Mouse (Mus musculus) intestine, postnatal 0 days (tissue): ENCODE data around the gene Antxr1. TPM values are rescaled to one million over a fixed set of nuclear protein-coding genes. Genes with fewer than 3 reads are reported as not detected.

Experiments
- ATAC-seq: fragments of 200-750 bp; cut with Nextera tagmentation; 2 replicates; pipeline ENCODE4 v1.8.0; 2017; ENCODE audit warnings: mild to moderate bottlenecking, moderate TSS enrichment, moderate library complexity
- H3K27ac ChIP-seq: fragments of 300-500 bp; sonication (generic); 2 replicates; pipeline ENCODE4 v1.5.1; 2014; ENCODE audit warnings: mild to moderate bottlenecking, low read depth, low read length, moderate library complexity
- H3K27me3 ChIP-seq: fragments of 300-500 bp; sonication (generic); replicated peaks from 2 replicates; pipeline ENCODE4 v1.6.1; 2014; ENCODE audit warnings: low read length, mixed read lengths; ENCODE audit not compliant: control insufficient read depth, insufficient read depth
- H3K36me3 ChIP-seq: fragments of 300-500 bp; sonication (generic); 2 replicates; pipeline ENCODE4 v1.6.1; 2014; ENCODE audit warnings: mild to moderate bottlenecking, moderate library complexity; ENCODE audit not compliant: control insufficient read depth, insufficient read depth
- H3K4me1 ChIP-seq: fragments of 300-500 bp; sonication (generic); replicated peaks from 2 replicates; pipeline ENCODE4 v1.6.1; 2014; ENCODE audit warnings: antibody characterized with exemption, low read length, mixed read lengths; ENCODE audit not compliant: control insufficient read depth, insufficient read depth
- H3K4me2 ChIP-seq: fragments of 300-500 bp; sonication (generic); replicated peaks from 2 replicates; pipeline ENCODE4 v1.6.1; 2014; ENCODE audit warnings: low read depth, mild to moderate bottlenecking, moderate library complexity
- H3K4me3 ChIP-seq: fragments of 300-500 bp; sonication (generic); 2 replicates; pipeline ENCODE4 v1.5.1; 2014; ENCODE audit warnings: low read depth, low read length
- H3K9ac ChIP-seq: fragments of 300-500 bp; sonication (generic); 2 replicates; pipeline ENCODE4 v1.6.1; 2014; ENCODE audit warnings: mild to moderate bottlenecking, low read depth, low read length
- H3K9me3 ChIP-seq: fragments of 300-500 bp; sonication (generic); 2 replicates; pipeline ENCODE4 v1.6.1; 2016; ENCODE audit warnings: mixed run types; ENCODE audit not compliant: control insufficient read depth
- CTCF ChIP-seq: sonication (generic); IDR thresholded peaks from 2 replicates; pipeline ENCODE4 v1.5.1; 2016; ENCODE audit warnings: low read depth, mild to moderate bottlenecking, control low read depth, antibody characterized with exemption, moderate library complexity
- WGBS: fragments of 180-500 bp; shearing (Covaris S2); extraction: QIAGEN DNeasy Blood & Tissue Kit; methylation state at CpG from one replicate; pipeline ENCODE4 v1.1.7; 2014; 5-methylcytosine and 5-hydroxymethylcytosine counted together
- polyA plus RNA-seq: library from polyadenylated mRNA; unstranded; fragments of >200 nt; fragmentation: Nextera tagmentation; extraction: Ambion mirVana; gene quantifications from 2 replicates; pipeline ENCODE4 v1.2.1, GENCODE M21; 2015

The Antxr1 gene
- polyA plus RNA-seq, 1 experiment from 2014 or later, result 4.9 TPM

DNA sequence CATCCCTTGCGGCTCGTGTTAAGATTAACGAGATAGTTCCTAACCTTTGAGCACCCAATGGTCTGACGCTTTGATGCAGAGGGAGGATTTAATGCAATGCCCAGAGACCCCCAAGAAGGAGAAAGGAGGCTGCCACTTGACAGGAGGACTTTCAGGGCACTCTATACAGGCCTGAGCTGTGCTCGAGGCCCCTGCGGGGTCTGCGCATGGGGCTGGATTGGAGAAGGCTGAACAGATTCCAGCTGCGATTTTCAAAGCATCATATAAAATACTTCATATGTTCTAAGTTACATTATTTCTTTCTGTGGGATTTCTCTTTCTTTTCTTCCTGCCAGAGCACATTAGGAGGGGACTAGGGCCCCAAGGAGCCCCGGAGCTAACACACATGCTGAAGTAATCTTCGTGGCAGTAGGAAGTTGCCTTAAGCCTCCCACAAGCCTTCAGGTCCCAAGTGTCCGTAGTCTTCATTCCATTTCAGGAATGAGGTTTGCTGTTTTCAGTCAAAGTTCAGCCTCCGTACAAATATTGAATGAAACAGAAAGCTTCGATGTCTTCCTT, 133.5 kb downstream of the Antxr1 start:
- 0 out of 2 replicates have a peak, but pooled peaks cover 5% of the 10 kb centered on the region for H3K36me3 ChIP-seq
- no peak overlapping the region for H3K4me3 ChIP-seq
- H3K9me3 ChIP-seq, result no peaks in the 10 kb centered on the region
- H3K4me1 ChIP-seq, result no peaks in the 10 kb centered on the region
- H3K27me3 ChIP-seq, result no peaks in the 10 kb centered on the region
- TF ChIP-seq CTCF, result no peak
- H3K9ac ChIP-seq, result no peak overlapping the region
- H3K4me2 ChIP-seq, result no peak overlapping the region
- no peak overlapping the region for H3K27ac ChIP-seq
- 84% methylated on average over 13 of the region's 13 CpGs for WGBS
- no peak for ATAC-seq

DNA sequence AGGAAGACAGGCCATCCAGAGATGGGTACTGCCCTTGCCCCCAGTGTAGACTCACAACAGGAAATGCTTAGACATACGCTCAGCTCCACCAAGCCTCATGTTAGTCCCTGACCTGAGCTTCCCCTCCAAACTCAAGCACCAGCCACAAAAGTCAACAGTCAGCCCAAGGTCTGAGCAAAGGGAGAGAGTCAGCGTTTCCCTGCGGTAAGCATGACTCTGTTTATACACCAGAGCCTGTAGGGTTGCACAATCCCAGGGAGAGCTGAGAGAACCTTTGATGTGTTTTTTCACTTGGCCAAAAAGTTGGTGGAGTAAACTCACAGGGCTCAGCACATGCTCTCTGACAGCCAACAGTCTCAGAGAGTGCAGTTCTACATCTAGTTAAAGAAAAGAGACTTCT, 145.9 kb downstream of the Antxr1 start:
- H3K4me3 ChIP-seq, result no peak overlapping the region
- H3K36me3 ChIP-seq, result no peaks in the 10 kb centered on the region; the same call in 1 of the 2 replicates
- H3K4me2 ChIP-seq, result no peak overlapping the region
- H3K4me1 ChIP-seq, result no peaks in the 10 kb centered on the region
- no peak for ATAC-seq
- TF ChIP-seq CTCF, result no peak
- H3K27me3 ChIP-seq, result no peaks in the 10 kb centered on the region
- H3K9me3 ChIP-seq, result no peaks in the 10 kb centered on the region
- WGBS, result 30% methylated on average over 3 of the region's 3 CpGs
- H3K27ac ChIP-seq, result no peak overlapping the region
- no peak overlapping the region for H3K9ac ChIP-seq

DNA sequence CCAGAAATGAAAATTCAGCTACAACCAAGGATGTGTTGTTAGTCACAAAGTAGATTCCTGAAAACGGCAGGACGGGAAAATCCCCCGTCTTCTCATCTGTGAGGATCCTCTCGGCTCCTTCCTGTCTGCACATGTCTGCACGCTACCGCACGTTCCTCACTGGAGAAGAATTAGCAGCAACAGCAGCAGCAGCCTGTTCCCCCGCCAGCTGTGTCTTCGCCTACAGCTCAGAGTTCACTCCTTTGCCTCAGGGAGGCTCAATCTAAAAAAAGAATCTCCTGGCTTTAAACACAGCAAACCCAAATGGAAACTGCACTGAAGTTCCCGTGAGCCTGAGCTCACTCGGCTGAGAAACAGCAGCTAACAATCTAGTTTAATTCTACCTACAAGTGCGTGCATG, 148.6 kb downstream of the Antxr1 start:
- no peak overlapping the region for H3K4me2 ChIP-seq
- no peak for TF ChIP-seq CTCF
- H3K4me3 ChIP-seq, result no peak overlapping the region
- H3K4me1 ChIP-seq, result no peaks in the 10 kb centered on the region
- H3K9ac ChIP-seq, result no peak overlapping the region
- no peak for ATAC-seq
- H3K9me3 ChIP-seq, result no peaks in the 10 kb centered on the region
- no peaks in the 10 kb centered on the region for H3K27me3 ChIP-seq
- 66% methylated on average over 12 of the region's 12 CpGs for WGBS
- H3K27ac ChIP-seq, result no peak overlapping the region
- no peaks in the 10 kb centered on the region for H3K36me3 ChIP-seq

DNA sequence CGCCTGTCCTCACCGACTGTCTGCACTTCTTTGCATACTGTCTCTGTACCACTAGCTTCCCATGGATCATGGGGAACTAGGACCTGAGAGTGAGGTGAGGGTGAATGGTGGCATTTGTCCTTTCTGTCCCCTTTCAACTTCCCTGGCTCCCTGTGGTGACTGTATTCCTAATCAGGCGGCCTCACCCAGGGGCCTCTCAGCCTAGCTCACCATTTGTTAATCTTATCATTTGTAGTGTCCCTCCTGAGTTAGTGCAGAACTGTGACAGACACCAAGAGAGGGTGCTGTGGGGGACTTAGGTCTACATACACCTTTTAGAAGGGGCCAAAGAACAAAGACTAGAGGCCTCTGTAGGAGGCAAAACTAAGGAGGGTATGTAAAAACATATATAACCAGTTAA, 151.2 kb downstream of the Antxr1 start:
- ATAC-seq, result no peak
- Histone ChIP-seq H3K9me3 (no peaks in the 10 kb centered on the region), H3K27me3 (no peaks in the 10 kb centered on the region), H3K4me3 (no peak overlapping the region), H3K4me2 (no peak overlapping the region), H3K4me1 (no peaks in the 10 kb centered on the region), H3K36me3 (no peaks in the 10 kb centered on the region), H3K9ac (no peak overlapping the region), H3K27ac (no peak overlapping the region)
- TF ChIP-seq CTCF, result no peak
- 82% methylated on average over 3 of the region's 3 CpGs for WGBS

DNA sequence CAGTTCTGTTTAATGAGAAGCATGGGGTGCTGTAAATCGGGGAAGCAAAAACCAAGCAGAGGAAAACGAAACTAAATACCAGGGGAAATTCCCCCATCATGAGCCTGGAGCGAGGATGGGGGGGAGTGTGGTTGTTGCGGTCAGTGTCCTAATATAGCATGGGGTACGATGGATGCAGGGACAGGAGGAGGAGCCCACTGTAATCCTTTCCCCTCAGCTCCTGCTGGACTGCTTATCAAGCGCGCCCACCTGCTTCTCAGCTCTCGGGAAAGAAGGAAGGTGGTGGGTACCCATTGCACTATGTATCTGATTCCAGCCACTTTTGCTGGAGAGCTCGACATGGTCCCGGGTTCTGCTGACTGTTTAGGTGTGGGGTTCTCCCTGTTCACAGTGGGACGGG, 151.6 kb downstream of the Antxr1 start:
- Histone ChIP-seq H3K27ac (no peak overlapping the region), H3K4me2 (no peak overlapping the region), H3K36me3 (no peaks in the 10 kb centered on the region), H3K27me3 (no peaks in the 10 kb centered on the region), H3K4me1 (no peaks in the 10 kb centered on the region), H3K4me3 (no peak overlapping the region), H3K9me3 (no peaks in the 10 kb centered on the region), H3K9ac (no peak overlapping the region)
- WGBS, result 82% methylated on average over 11 of the region's 11 CpGs
- no peak for ATAC-seq
- no peak for TF ChIP-seq CTCF

DNA sequence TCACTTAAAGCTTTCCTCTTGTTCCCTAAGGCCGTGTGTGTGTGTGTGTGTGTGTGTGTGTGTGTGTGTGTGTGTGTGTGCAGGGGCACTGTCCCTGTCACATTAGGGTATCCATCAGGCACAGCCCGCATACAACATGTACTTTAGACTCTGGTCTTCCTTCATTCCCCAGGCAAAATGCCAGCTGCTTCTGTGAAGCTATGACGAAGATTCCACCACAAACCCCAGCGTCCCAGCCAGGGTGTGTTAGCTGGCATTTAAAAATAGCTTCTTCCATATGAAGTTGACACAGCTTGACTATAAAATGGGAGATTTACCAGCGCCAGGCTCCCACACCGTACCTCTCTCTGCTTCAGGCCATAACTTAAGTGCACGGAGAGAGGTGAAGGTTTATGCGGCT, 152.5 kb downstream of the Antxr1 start:
- Histone ChIP-seq H3K27me3 (no peaks in the 10 kb centered on the region), H3K36me3 (no peaks in the 10 kb centered on the region), H3K9ac (no peak overlapping the region), H3K4me3 (no peak overlapping the region), H3K4me2 (no peak overlapping the region), H3K9me3 (no peaks in the 10 kb centered on the region), H3K4me1 (no peaks in the 10 kb centered on the region), H3K27ac (0 out of 2 replicates have a peak overlapping the region, but pooled peaks have one; percentile 41)
- WGBS, result 63% methylated on average over 8 of the region's 8 CpGs
- no peak for ATAC-seq
- no peak for TF ChIP-seq CTCF

DNA sequence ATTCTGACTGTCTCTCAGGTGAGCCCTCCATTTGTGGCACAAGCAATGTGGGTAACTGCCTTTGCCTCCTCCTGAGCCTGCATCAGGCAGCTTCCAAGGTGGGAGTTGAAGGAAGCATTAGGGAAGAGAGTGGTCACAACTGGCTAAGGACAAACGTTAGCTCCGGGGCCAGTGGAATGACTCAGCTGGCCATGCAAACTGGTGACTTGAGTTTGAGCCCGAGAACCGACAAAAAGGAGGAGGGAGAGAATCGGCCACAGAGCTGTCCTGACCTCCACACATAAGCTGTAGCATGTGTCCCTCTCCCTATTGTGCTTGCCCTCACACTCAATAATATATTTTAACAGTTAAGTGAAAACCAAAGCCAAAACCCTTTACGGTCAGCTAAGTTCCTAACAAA, 152.9 kb downstream of the Antxr1 start:
- 77% methylated on average over 6 of the region's 6 CpGs for WGBS

More for the DNA sequence above, 152.9 kb downstream of the Antxr1 start:
- Histone ChIP-seq H3K4me3 (no peak overlapping the region), H3K4me2 (no peak overlapping the region), H3K27me3 (no peaks in the 10 kb centered on the region), H3K9me3 (no peaks in the 10 kb centered on the region), H3K9ac (no peak overlapping the region), H3K4me1 (no peaks in the 10 kb centered on the region), H3K27ac (no peak overlapping the region), H3K36me3 (no peaks in the 10 kb centered on the region)
- no peak for ATAC-seq
- no peak for TF ChIP-seq CTCF
